Mouse (Mus musculus): Measurements from ENCODE around the gene Srrm1. TPM values are rescaled to one million over a fixed set of nuclear protein-coding genes. Genes with fewer than 3 reads are reported as not detected.
A peak's percentile ranks its signal among the peaks of the same experiment; 100 is the strongest.

Srrm1 gene
- polyA plus RNA-seq, 1 experiment = 545 TPM

- WGBS = 63% methylated on average over 6 of the region's 6 CpGs
- Histone ChIP-seq H3K4me3 (ENCODE audit: insufficient read depth, low read depth, low read length) (no peak overlapping the region), H3K4me1 (ENCODE audit: control insufficient read depth, insufficient read depth, low read length) (no peaks in the 10 kb centered on the region), H3K27ac (ENCODE audit: insufficient read depth, low read depth, low read length) (no peak overlapping the region)
- TF ChIP-seq POLR2A (IDR thresholded peaks at IDR 0.05; ENCODE audit: insufficient read depth, low read depth, low read length) = no peak
- TF ChIP-seq CTCF (IDR thresholded peaks at IDR 0.05; ENCODE audit: insufficient read depth, low read depth, low read length) = no peak
Observed at GRCm38 (mm10) chr4:135391014-135391413, 37.9 kb upstream of the Srrm1 start.

DNA sequence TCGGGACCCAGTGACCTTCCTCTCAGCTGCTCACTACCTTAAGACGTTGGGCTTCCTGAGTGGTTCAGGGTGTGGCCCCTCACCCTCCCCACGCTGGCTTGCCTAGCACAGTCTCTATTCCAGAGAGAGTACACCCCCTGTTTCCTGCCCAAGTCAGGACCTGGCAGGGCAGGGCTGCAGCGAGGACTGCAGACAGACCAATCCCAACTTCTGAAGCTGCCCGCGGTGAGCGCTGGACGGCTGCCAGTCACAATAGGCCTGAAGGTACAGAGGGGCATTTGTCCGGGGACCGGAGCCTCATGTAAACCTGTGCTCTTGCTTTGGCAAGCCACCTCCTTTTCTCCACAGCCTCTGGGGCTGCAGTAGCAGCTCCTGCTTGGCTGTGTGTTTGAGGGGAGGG is 32.5 kb upstream of the Srrm1 start:
- Histone ChIP-seq H3K27ac (ENCODE audit: insufficient read depth, low read depth, low read length) (no peak overlapping the region), H3K4me1 (ENCODE audit: control insufficient read depth, insufficient read depth, low read length) (0 out of 2 replicates have a peak, but pooled peaks cover 2% of the 10 kb centered on the region), H3K4me3 (ENCODE audit: insufficient read depth, low read depth, low read length) (no peak overlapping the region)
- 30% methylated on average over 10 of the region's 10 CpGs for WGBS
- TF ChIP-seq POLR2A (IDR thresholded peaks at IDR 0.05; ENCODE audit: insufficient read depth, low read depth, low read length) (no peak), CTCF (IDR thresholded peaks at IDR 0.05; ENCODE audit: insufficient read depth, low read depth, low read length) (no peak)

DNA sequence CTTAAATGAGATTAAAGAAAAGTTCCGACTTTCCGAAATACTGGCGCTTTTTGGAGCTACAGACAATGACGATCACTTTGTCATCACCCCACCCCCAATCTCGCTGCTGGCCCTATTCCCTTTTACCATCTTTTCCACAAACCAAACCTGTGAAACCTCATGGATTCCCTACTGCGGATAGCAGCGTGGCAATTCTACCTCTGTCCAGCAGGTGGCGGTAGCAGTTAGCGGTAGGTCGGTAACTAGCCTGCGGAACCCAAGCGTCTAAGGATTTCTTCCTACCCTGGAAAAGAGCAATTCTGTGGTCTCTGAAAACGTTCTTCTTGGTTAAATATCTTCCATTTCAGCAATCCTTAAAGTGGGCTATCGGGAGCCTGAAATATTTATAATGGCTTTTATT is 29.2 kb upstream of the Srrm1 start:
- Histone ChIP-seq H3K27ac (ENCODE audit: insufficient read depth, low read depth, low read length) (no peak overlapping the region), H3K4me3 (ENCODE audit: insufficient read depth, low read depth, low read length) (no peak overlapping the region), H3K4me1 (ENCODE audit: control insufficient read depth, insufficient read depth, low read length) (0 out of 2 replicates have a peak, but pooled peaks cover 3% of the 10 kb centered on the region)
- 4% methylated on average over 14 of the region's 14 CpGs for WGBS
- TF ChIP-seq CTCF (IDR thresholded peaks at IDR 0.05; ENCODE audit: insufficient read depth, low read depth, low read length) (peak; percentile 62), POLR2A (IDR thresholded peaks at IDR 0.05; ENCODE audit: insufficient read depth, low read depth, low read length) (no peak)

GRCm38 (mm10) chr4:135381355-135381754 is 28.2 kb upstream of the Srrm1 start:
- 0 out of 2 replicates have a peak, but pooled peaks cover 3% of the 10 kb centered on the region for H3K4me1 ChIP-seq (ENCODE audit: control insufficient read depth, insufficient read depth, low read length)
- 78% methylated on average over 8 of the region's 8 CpGs for WGBS

DNA sequence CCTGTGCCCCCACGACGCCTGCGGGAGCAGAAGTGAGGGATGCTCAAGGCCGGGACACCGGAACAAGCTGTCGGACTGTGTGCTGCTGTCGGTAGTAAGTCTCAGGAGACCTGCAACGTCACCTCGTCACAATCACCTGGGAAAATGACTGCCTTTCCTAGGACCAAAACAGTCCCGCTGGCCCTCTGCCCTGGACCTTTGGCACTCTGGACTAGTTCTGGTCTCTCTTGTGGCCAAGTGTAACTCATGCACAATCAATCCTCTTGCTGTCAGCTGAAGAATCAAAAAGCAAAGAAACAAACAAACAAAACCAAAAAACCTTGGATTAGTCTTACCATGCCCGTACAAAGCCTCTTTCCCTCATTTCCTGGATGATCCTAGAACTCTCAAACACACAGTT is 24.1 kb upstream of the Srrm1 start:
- TF ChIP-seq CTCF (IDR thresholded peaks at IDR 0.05; ENCODE audit: insufficient read depth, low read depth, low read length) (no peak), POLR2A (IDR thresholded peaks at IDR 0.05; ENCODE audit: insufficient read depth, low read depth, low read length) (no peak)

More at GRCm38 (mm10) chr4:135381355-135381754, 28.2 kb upstream of the Srrm1 start:
- no peak overlapping the region for H3K4me3 ChIP-seq (ENCODE audit: insufficient read depth, low read depth, low read length)
- TF ChIP-seq CTCF (IDR thresholded peaks at IDR 0.05; ENCODE audit: insufficient read depth, low read depth, low read length) (no peak), POLR2A (IDR thresholded peaks at IDR 0.05; ENCODE audit: insufficient read depth, low read depth, low read length) (no peak)
- no peak overlapping the region for H3K27ac ChIP-seq (ENCODE audit: insufficient read depth, low read depth, low read length)

DNA sequence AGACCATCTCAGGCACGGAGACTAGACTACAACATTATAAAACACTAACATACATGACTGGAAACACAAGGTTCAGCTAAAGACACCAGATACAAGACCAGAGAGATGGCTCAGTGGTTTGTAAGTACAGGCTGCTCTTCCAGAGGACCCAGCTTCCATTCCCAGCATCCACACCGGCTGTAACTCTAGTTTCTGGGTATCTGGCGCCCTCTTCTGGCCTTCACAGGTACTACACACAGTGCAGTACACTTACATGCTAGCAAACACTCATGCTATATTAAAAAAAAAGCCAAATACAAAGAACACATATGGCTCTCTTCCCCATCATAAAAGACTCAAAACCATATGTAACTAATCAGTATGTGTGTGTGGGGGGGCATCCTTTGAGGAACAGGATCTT is 22.3 kb upstream of the Srrm1 start:
- Histone ChIP-seq H3K4me1 (ENCODE audit: control insufficient read depth, insufficient read depth, low read length) (no peaks in the 10 kb centered on the region), H3K27ac (ENCODE audit: insufficient read depth, low read depth, low read length) (no peak overlapping the region), H3K4me3 (ENCODE audit: insufficient read depth, low read depth, low read length) (no peak overlapping the region)
- 53% methylated on average over 3 of the region's 3 CpGs for WGBS
- TF ChIP-seq POLR2A (IDR thresholded peaks at IDR 0.05; ENCODE audit: insufficient read depth, low read depth, low read length) (no peak), CTCF (IDR thresholded peaks at IDR 0.05; ENCODE audit: insufficient read depth, low read depth, low read length) (no peak)

More for the DNA sequence above, 24.1 kb upstream of the Srrm1 start:
- H3K4me3 ChIP-seq (ENCODE audit: insufficient read depth, low read depth, low read length) = no peak overlapping the region
- no peak overlapping the region for H3K27ac ChIP-seq (ENCODE audit: insufficient read depth, low read depth, low read length)
- 0 out of 2 replicates have a peak, but pooled peaks cover 3% of the 10 kb centered on the region for H3K4me1 ChIP-seq (ENCODE audit: control insufficient read depth, insufficient read depth, low read length)
- WGBS = 88% methylated on average over 11 of the region's 11 CpGs

GRCm38 (mm10) chr4:135373299-135373698 is 20.2 kb upstream of the Srrm1 start:
- Histone ChIP-seq H3K4me1 (ENCODE audit: control insufficient read depth, insufficient read depth, low read length) (no peaks in the 10 kb centered on the region), H3K4me3 (ENCODE audit: insufficient read depth, low read depth, low read length) (no peak overlapping the region), H3K27ac (ENCODE audit: insufficient read depth, low read depth, low read length) (no peak overlapping the region)
- 80% methylated on average over 5 of the region's 5 CpGs for WGBS
- no peak for TF ChIP-seq CTCF (IDR thresholded peaks at IDR 0.05; ENCODE audit: insufficient read depth, low read depth, low read length)
- no peak for TF ChIP-seq POLR2A (IDR thresholded peaks at IDR 0.05; ENCODE audit: insufficient read depth, low read depth, low read length)

- Histone ChIP-seq H3K4me3 (ENCODE audit: insufficient read depth, low read depth, low read length) (no peak overlapping the region), H3K4me1 (ENCODE audit: control insufficient read depth, insufficient read depth, low read length) (no peaks in the 10 kb centered on the region), H3K27ac (ENCODE audit: insufficient read depth, low read depth, low read length) (no peak overlapping the region)
- WGBS = 89% methylated on average over 11 of the region's 11 CpGs
- TF ChIP-seq CTCF (IDR thresholded peaks at IDR 0.05; ENCODE audit: insufficient read depth, low read depth, low read length) = no peak
- TF ChIP-seq POLR2A (IDR thresholded peaks at IDR 0.05; ENCODE audit: insufficient read depth, low read depth, low read length) = no peak
Observed at GRCm38 (mm10) chr4:135370372-135370771, 17.3 kb upstream of the Srrm1 start.

DNA sequence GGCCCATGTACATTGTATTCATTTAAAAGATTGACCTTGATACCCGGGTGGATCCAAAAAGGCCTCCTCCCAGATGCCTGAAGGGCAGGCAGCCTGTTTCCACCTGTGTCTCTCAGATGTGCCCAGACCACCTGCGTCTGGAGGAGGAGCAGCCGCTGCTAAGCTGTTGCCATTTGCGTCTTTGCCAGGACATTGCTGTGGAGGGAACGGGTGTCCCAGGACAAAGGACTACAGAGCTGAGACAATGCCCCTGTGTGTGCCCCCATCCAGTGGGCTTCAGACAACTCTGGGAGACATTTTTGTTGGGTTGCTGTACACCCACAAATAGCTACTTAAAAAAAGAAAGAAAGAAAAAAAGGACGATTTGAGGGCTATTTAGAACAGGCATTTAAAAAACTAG is 9.7 kb upstream of the Srrm1 start:
- 31% methylated on average over 6 of the region's 6 CpGs for WGBS
- Histone ChIP-seq H3K4me3 (ENCODE audit: insufficient read depth, low read depth, low read length) (no peak overlapping the region), H3K27ac (ENCODE audit: insufficient read depth, low read depth, low read length) (no peak overlapping the region), H3K4me1 (ENCODE audit: control insufficient read depth, insufficient read depth, low read length) (peaks cover 4% of the 10 kb centered on the region; the same call in 1 of the 2 replicates)
- no peak for TF ChIP-seq CTCF (IDR thresholded peaks at IDR 0.05; ENCODE audit: insufficient read depth, low read depth, low read length)
- no peak for TF ChIP-seq POLR2A (IDR thresholded peaks at IDR 0.05; ENCODE audit: insufficient read depth, low read depth, low read length)

GRCm38 (mm10) chr4:135361722-135362121 is 8.6 kb upstream of the Srrm1 start:
- Histone ChIP-seq H3K4me1 (ENCODE audit: control insufficient read depth, insufficient read depth, low read length) (peaks cover 4% of the 10 kb centered on the region; the same call in 1 of the 2 replicates), H3K27ac (ENCODE audit: insufficient read depth, low read depth, low read length) (no peak overlapping the region), H3K4me3 (ENCODE audit: insufficient read depth, low read depth, low read length) (no peak overlapping the region)
- TF ChIP-seq CTCF (IDR thresholded peaks at IDR 0.05; ENCODE audit: insufficient read depth, low read depth, low read length) = no peak
- TF ChIP-seq POLR2A (IDR thresholded peaks at IDR 0.05; ENCODE audit: insufficient read depth, low read depth, low read length) = no peak
- 85% methylated on average over 12 of the region's 12 CpGs for WGBS
